Mouse (Mus musculus) liver, adult 2 months (tissue): ENCODE measurements around the gene Atn1. TPM values are rescaled to one million over a fixed set of nuclear protein-coding genes. Genes with fewer than 3 reads are reported as not detected.

Source experiments
- DNase-seq: peaks from one replicate; pipeline ENCODE4 v3.0.0-alpha.2; 2011; ENCODE audit warnings: low read depth, low spot score; ENCODE audit errors: extremely low read depth
- H3K27ac ChIP-seq: fragments of 200-500 bp; replicated peaks from 2 replicates; pipeline ENCODE4 v1.5.1; 2012; ENCODE audit warnings: low read depth, mild to moderate bottlenecking, control low read depth, inconsistent platforms, low read length; ENCODE audit not compliant: insufficient read depth
- H3K27me3 ChIP-seq: fragments of 200-500 bp; 2 replicates; pipeline ENCODE4 v1.6.1; 2012; ENCODE audit warnings: mild to moderate bottlenecking, moderate library complexity, low read length, inconsistent platforms; ENCODE audit not compliant: control insufficient read depth, insufficient read depth
- H3K36me3 ChIP-seq: fragments of 200-500 bp; 2 replicates; pipeline ENCODE4 v1.6.1; 2012; ENCODE audit warnings: low read length, inconsistent platforms; ENCODE audit not compliant: control insufficient read depth, insufficient read depth
- H3K4me1 ChIP-seq: fragments of 200-500 bp; 2 replicates; pipeline ENCODE4 v1.6.1; 2011; ENCODE audit warnings: low read length; ENCODE audit not compliant: control insufficient read depth, insufficient read depth
- H3K4me3 ChIP-seq: fragments of 200-500 bp; 2 replicates; pipeline ENCODE4 v1.5.1; 2011; ENCODE audit warnings: low read depth, mild to moderate bottlenecking, control low read depth, low read length, moderate library complexity; ENCODE audit not compliant: insufficient read depth
- H3K79me2 ChIP-seq: fragments of 200-500 bp; 2 replicates; pipeline ENCODE4 v1.6.1; 2012; ENCODE audit warnings: inconsistent platforms, mild to moderate bottlenecking, low read length, moderate library complexity; ENCODE audit not compliant: control insufficient read depth, insufficient read depth
- H3K9ac ChIP-seq: fragments of 200-500 bp; 2 replicates; pipeline ENCODE4 v1.6.1; 2012; ENCODE audit warnings: low read depth, mild to moderate bottlenecking, control low read depth, inconsistent platforms, low read length
- CTCF ChIP-seq: fragments of 200-500 bp; IDR thresholded peaks from 2 replicates; pipeline ENCODE4 v1.5.1; 2011; ENCODE audit warnings: low read depth, low read length, control low read depth
- POLR2A ChIP-seq: fragments of 200-500 bp; IDR thresholded peaks from 2 replicates; pipeline ENCODE4 v1.6.1; 2011; ENCODE audit warnings: low read length, control low read depth; ENCODE audit not compliant: insufficient read depth; ENCODE audit errors: extremely low read depth
- WGBS: fragments of 180-500 bp; shearing (Covaris S2); methylation state at CpG from one replicate; pipeline ENCODE4 v1.1.7; 2018; 5-methylcytosine and 5-hydroxymethylcytosine counted together
- polyA plus RNA-seq: library from polyadenylated mRNA; depleted of rRNA; stranded (reverse); fragments of >200 nt; gene quantifications from 2 replicates; pipeline ENCODE4 v1.2.3, GENCODE M21; 2012
- total RNA-seq: library from RNA; depleted of rRNA; stranded (reverse); fragments of >200 nt; gene quantifications from 2 replicates; pipeline ENCODE4 v1.2.3, GENCODE M21; 2014

The Atn1 gene
- total and polyA plus RNA-seq, 2 experiments, result 1.4 to 10.9 TPM

GRCm38 (mm10) chr6:124708289-124708889, 47.9 kb downstream of the Atn1 start:
- peaks cover 16% of the 10 kb centered on the region for H3K36me3 ChIP-seq
- H3K4me1 ChIP-seq, result peaks cover 16% of the 10 kb centered on the region
- no peak overlapping the region for H3K27ac ChIP-seq
- H3K27me3 ChIP-seq, result no peaks in the 10 kb centered on the region
- H3K79me2 ChIP-seq, result peaks cover 32% of the 10 kb centered on the region; the same call in 1 of the 2 replicates
- TF ChIP-seq CTCF (no peak), POLR2A (no peak)
- H3K9ac ChIP-seq, result no peak overlapping the region
- peak; percentile 73 for DNase-seq
- H3K4me3 ChIP-seq, result no peak overlapping the region
- WGBS, result 44% methylated on average over 10 of the region's 10 CpGs

GRCm38 (mm10) chr6:124706061-124706627, 50.2 kb downstream of the Atn1 start:
- peaks cover 22% of the 10 kb centered on the region for H3K36me3 ChIP-seq

GRCm38 (mm10) chr6:124704417-124704816, 51.9 kb downstream of the Atn1 start:
- no peak for TF ChIP-seq CTCF
- no peak for TF ChIP-seq POLR2A
- Histone ChIP-seq H3K9ac (no peak overlapping the region), H3K27me3 (no peaks in the 10 kb centered on the region), H3K4me3 (no peak overlapping the region), H3K79me2 (peaks cover 12% of the 10 kb centered on the region; the same call in 1 of the 2 replicates), H3K4me1 (peaks cover 27% of the 10 kb centered on the region), H3K36me3 (peaks cover 27% of the 10 kb centered on the region), H3K27ac (no peak overlapping the region)
- 93% methylated on average over 2 of the region's 2 CpGs for WGBS
- no peak for DNase-seq

More at GRCm38 (mm10) chr6:124706061-124706627, 50.2 kb downstream of the Atn1 start:
- DNase-seq, result no peak
- H3K9ac ChIP-seq, result no peak overlapping the region
- 63% methylated on average over 5 of the region's 5 CpGs for WGBS
- TF ChIP-seq CTCF (no peak), POLR2A (no peak)
- peaks cover 17% of the 10 kb centered on the region; the same call in 1 of the 2 replicates for H3K79me2 ChIP-seq
- H3K4me3 ChIP-seq, result no peak overlapping the region
- H3K27me3 ChIP-seq, result no peaks in the 10 kb centered on the region
- H3K4me1 ChIP-seq, result peaks cover 15% of the 10 kb centered on the region
- H3K27ac ChIP-seq, result no peak overlapping the region

DNA sequence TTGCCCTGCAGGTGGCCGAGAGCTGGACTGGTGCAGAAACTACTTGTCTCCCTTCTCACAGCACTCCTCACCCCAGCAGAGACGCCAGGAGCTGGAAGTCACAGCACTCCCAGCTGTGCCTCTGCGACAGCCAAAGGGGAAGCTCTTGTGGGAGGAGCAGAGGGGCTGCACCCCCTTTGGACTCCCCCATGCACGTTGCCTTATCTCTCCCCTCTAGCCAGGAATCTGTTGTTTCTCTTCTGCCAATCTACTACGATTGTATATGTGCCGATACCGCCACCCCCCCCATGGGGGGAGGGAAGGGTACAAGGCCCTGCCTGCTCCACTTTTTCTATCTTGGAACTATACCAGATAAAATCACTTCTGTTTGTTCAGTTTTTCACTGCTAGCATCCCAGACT, 52.5 kb downstream of the Atn1 start:
- H3K9ac ChIP-seq, result no peak overlapping the region
- no peak overlapping the region for H3K4me3 ChIP-seq
- peaks cover 9% of the 10 kb centered on the region; the same call in 1 of the 2 replicates for H3K79me2 ChIP-seq
- DNase-seq, result no peak
- WGBS, result 59% methylated on average over 7 of the region's 7 CpGs
- peaks cover 29% of the 10 kb centered on the region for H3K36me3 ChIP-seq
- TF ChIP-seq CTCF, result no peak
- no peak for TF ChIP-seq POLR2A
- H3K27me3 ChIP-seq, result no peaks in the 10 kb centered on the region
- H3K4me1 ChIP-seq, result peaks cover 29% of the 10 kb centered on the region
- H3K27ac ChIP-seq, result no peak overlapping the region

GRCm38 (mm10) chr6:124702784-124703103, 53.6 kb downstream of the Atn1 start:
- no peak overlapping the region for H3K9ac ChIP-seq
- 72% methylated on average over 3 of the region's 3 CpGs for WGBS
- H3K27ac ChIP-seq, result no peak overlapping the region
- peak; percentile 45 for DNase-seq
- peaks cover 4% of the 10 kb centered on the region; the same call in 1 of the 2 replicates for H3K79me2 ChIP-seq
- TF ChIP-seq CTCF (peak; percentile 88), POLR2A (no peak)
- no peaks in the 10 kb centered on the region for H3K27me3 ChIP-seq
- H3K4me1 ChIP-seq, result peaks cover 22% of the 10 kb centered on the region
- no peak overlapping the region for H3K4me3 ChIP-seq
- H3K36me3 ChIP-seq, result peaks cover 33% of the 10 kb centered on the region
